Mouse (Mus musculus) urinary bladder, adult 18-20 months (tissue): ENCODE results near the gene Gm49395.

ENCODE experiments used
- DNase-seq, 2 experiments: peaks; one replicate each; pipeline ENCODE4 v3.0.0; 2022; ENCODE audit warnings: low spot score in 2 of 2, mixed read lengths in 2 of 2

Gene Gm49395

GRCm38 (mm10) chr13:115052568-115052967, 49.2 kb downstream of the Gm49395 start:
- no peak for DNase-seq

- DNase-seq, result no peak
Measured at GRCm38 (mm10) chr13:115050660-115051559, 50.8 kb downstream of the Gm49395 start.

- DNase-seq, result no peak
Measured at GRCm38 (mm10) chr13:115042652-115043051, 59.1 kb downstream of the Gm49395 start.

- no peak for DNase-seq
Measured at GRCm38 (mm10) chr13:115037304-115037703, 64.4 kb downstream of the Gm49395 start.

GRCm38 (mm10) chr13:115035387-115035786, 66.3 kb downstream of the Gm49395 start:
- no peak for DNase-seq

GRCm38 (mm10) chr13:115033135-115033534, 68.6 kb downstream of the Gm49395 start:
- DNase-seq, result no peak

GRCm38 (mm10) chr13:115031177-115032000, 70.3 kb downstream of the Gm49395 start:
- no peak for DNase-seq

GRCm38 (mm10) chr13:115025394-115025793, 76.3 kb downstream of the Gm49395 start:
- no peak for DNase-seq

- DNase-seq, result no peak
Measured at GRCm38 (mm10) chr13:115022117-115022787, 79.5 kb downstream of the Gm49395 start.

GRCm38 (mm10) chr13:115021411-115021810, 80.3 kb downstream of the Gm49395 start:
- no peak for DNase-seq

- DNase-seq, result no peak
Measured at GRCm38 (mm10) chr13:115020727-115021126, 81.0 kb downstream of the Gm49395 start.

GRCm38 (mm10) chr13:115017545-115017944, 84.2 kb downstream of the Gm49395 start:
- DNase-seq, result no peak

GRCm38 (mm10) chr13:115011547-115011946, 90.2 kb downstream of the Gm49395 start:
- DNase-seq, result no peak

- DNase-seq, result no peak
Measured at GRCm38 (mm10) chr13:115006213-115006835, 95.4 kb downstream of the Gm49395 start.

- no peak for DNase-seq
Measured at GRCm38 (mm10) chr13:115005342-115005741, 96.4 kb downstream of the Gm49395 start.

- no peak for DNase-seq
Measured at GRCm38 (mm10) chr13:115003444-115004053, 98.2 kb downstream of the Gm49395 start.

- no peak for DNase-seq
Measured at GRCm38 (mm10) chr13:115002837-115003236, 98.9 kb downstream of the Gm49395 start.

GRCm38 (mm10) chr13:115002155-115002554, 99.6 kb downstream of the Gm49395 start:
- DNase-seq, result no peak

- no peak for DNase-seq
Measured at GRCm38 (mm10) chr13:114999582-114999981, 102.1 kb downstream of the Gm49395 start.

- DNase-seq, result no peak
Measured at GRCm38 (mm10) chr13:114998100-114998499, 103.6 kb downstream of the Gm49395 start.
